Mouse (Mus musculus) bone marrow, adult 2 months (tissue): ENCODE results near the gene Rabgap1l. TPM values are rescaled to one million over a fixed set of nuclear protein-coding genes. Genes with fewer than 3 reads are reported as not detected.

ENCODE experiments used
- H3K27ac ChIP-seq: fragments of 200-500 bp; 2 replicates; pipeline ENCODE4 v1.5.1; 2012; ENCODE audit warnings: low read depth, mild to moderate bottlenecking, control low read depth, inconsistent platforms, low read length; ENCODE audit not compliant: control insufficient read depth, poor library complexity, insufficient read depth
- H3K4me1 ChIP-seq: fragments of 200-500 bp; 2 replicates; pipeline ENCODE4 v1.6.1; 2011; ENCODE audit warnings: low read length; ENCODE audit not compliant: control insufficient read depth, insufficient read depth
- H3K4me3 ChIP-seq: fragments of 200-500 bp; replicated peaks from 2 replicates; pipeline ENCODE3; 2011; ENCODE audit warnings: mild to moderate bottlenecking, low read depth, low read length, control low read depth; ENCODE audit not compliant: control insufficient read depth
- CTCF ChIP-seq: fragments of 200-500 bp; IDR thresholded peaks from 2 replicates; pipeline ENCODE4 v1.5.1; 2011; ENCODE audit warnings: low read length, control low read depth; ENCODE audit not compliant: control insufficient read depth, insufficient read depth
- POLR2A ChIP-seq: fragments of 200-500 bp; IDR thresholded peaks from 2 replicates; pipeline ENCODE4 v1.6.1; 2011; ENCODE audit warnings: low read depth, mild to moderate bottlenecking, control low read depth, low read length, borderline replicate concordance; ENCODE audit not compliant: control insufficient read depth
- WGBS: fragments of 180-500 bp; shearing (Covaris S2); methylation state at CpG from one replicate; pipeline ENCODE4 v1.1.7; 2018; 5-methylcytosine and 5-hydroxymethylcytosine counted together
- polyA plus RNA-seq: library from polyadenylated mRNA; stranded (reverse); fragments of >200 nt; gene quantifications from 2 replicates; pipeline ENCODE4 v1.2.4, GENCODE M21; 2011; ENCODE audit warnings: low replicate concordance; ENCODE audit not compliant: missing spikeins, insufficient read depth, insufficient read length

The Rabgap1l gene
- polyA plus RNA-seq, 1 experiment, result 73.4 TPM

GRCm38 (mm10) chr1:160263053-160263452 lies 530.0 kb downstream of the Rabgap1l start:
- no peak overlapping the region for H3K27ac ChIP-seq
- TF ChIP-seq CTCF, result no peak
- no peak overlapping the region for H3K4me3 ChIP-seq
- H3K4me1 ChIP-seq, result peaks cover 3% of the 10 kb centered on the region; the same call in 1 of the 2 replicates
- 27% methylated on average over 5 of the region's 5 CpGs for WGBS

- Histone ChIP-seq H3K4me1 (peaks cover 2% of the 10 kb centered on the region; the same call in 1 of the 2 replicates), H3K4me3 (no peak overlapping the region), H3K27ac (no peak overlapping the region)
- TF ChIP-seq POLR2A, result no peak
- TF ChIP-seq CTCF, result no peak
- 65% methylated on average over 4 of the region's 4 CpGs for WGBS
Measured at GRCm38 (mm10) chr1:160262415-160262814, 530.6 kb downstream of the Rabgap1l start.

GRCm38 (mm10) chr1:160261849-160262248 lies 531.2 kb downstream of the Rabgap1l start:
- WGBS, result 78% methylated on average over 2 of the region's 2 CpGs
- no peak overlapping the region for H3K27ac ChIP-seq
- TF ChIP-seq CTCF (no peak), POLR2A (no peak)
- H3K4me3 ChIP-seq, result no peak overlapping the region
- peaks cover 2% of the 10 kb centered on the region; the same call in 1 of the 2 replicates for H3K4me1 ChIP-seq

GRCm38 (mm10) chr1:160260605-160261004 lies 532.4 kb downstream of the Rabgap1l start:
- 62% methylated on average over 4 of the region's 4 CpGs for WGBS
- Histone ChIP-seq H3K4me3 (no peak overlapping the region), H3K4me1 (peaks cover 2% of the 10 kb centered on the region; the same call in 1 of the 2 replicates), H3K27ac (no peak overlapping the region)
- TF ChIP-seq POLR2A (no peak), CTCF (no peak)

GRCm38 (mm10) chr1:160259884-160260283 lies 533.1 kb downstream of the Rabgap1l start:
- TF ChIP-seq POLR2A, result no peak
- TF ChIP-seq CTCF, result no peak
- WGBS, result 84% methylated on average over 7 of the region's 7 CpGs

GRCm38 (mm10) chr1:160253108-160253507 lies 539.9 kb downstream of the Rabgap1l start:
- no peak overlapping the region for H3K4me3 ChIP-seq
- H3K27ac ChIP-seq, result no peak overlapping the region
- WGBS, result 77% methylated on average over 2 of the region's 2 CpGs
- TF ChIP-seq CTCF (no peak), POLR2A (no peak)
- no peaks in the 10 kb centered on the region for H3K4me1 ChIP-seq

More at GRCm38 (mm10) chr1:160259884-160260283, 533.1 kb downstream of the Rabgap1l start:
- no peak overlapping the region for H3K4me3 ChIP-seq
- H3K4me1 ChIP-seq, result peaks cover 2% of the 10 kb centered on the region; the same call in 1 of the 2 replicates
- H3K27ac ChIP-seq, result no peak overlapping the region

- no peak overlapping the region for H3K27ac ChIP-seq
- WGBS, result 64% methylated on average over 5 of the region's 5 CpGs
- H3K4me1 ChIP-seq, result no peaks in the 10 kb centered on the region
- TF ChIP-seq CTCF (no peak), POLR2A (no peak)
- H3K4me3 ChIP-seq, result no peak overlapping the region
Measured at GRCm38 (mm10) chr1:160251388-160252007, 541.5 kb downstream of the Rabgap1l start.

- Histone ChIP-seq H3K27ac (no peak overlapping the region), H3K4me3 (no peak overlapping the region), H3K4me1 (no peaks in the 10 kb centered on the region)
- TF ChIP-seq POLR2A (no peak), CTCF (no peak)
- whole genome bisulfite sequencing, result 52% methylated on average over 4 of the region's 4 CpGs
Measured at GRCm38 (mm10) chr1:160250782-160251181, 542.2 kb downstream of the Rabgap1l start.
